Mouse (Mus musculus): ENCODE results near the gene Lamtor2. TPM values are rescaled to one million over a fixed set of nuclear protein-coding genes. Genes with fewer than 3 reads are reported as not detected.

Lamtor2 gene
- polyA plus RNA-seq, 1 experiment = 152 TPM

- TF ChIP-seq GATA1 (IDR thresholded peaks at IDR 0.05; ENCODE audit: borderline replicate concordance, low read length) (no peak), FLI1 (IDR thresholded peaks at IDR 0.05; ENCODE audit: low read length) (no peak)
- peaks cover 63% of the 10 kb centered on the region for H3K4me1 ChIP-seq
- H3K36me3 ChIP-seq (replicated peaks; ENCODE audit: low read length) = peaks cover 31% of the 10 kb centered on the region
- H3K4me3 ChIP-seq (replicated peaks) = no peak overlapping the region
- no peaks in the 10 kb centered on the region for H3K27me3 ChIP-seq (replicated peaks)
- no peaks in the 10 kb centered on the region for H3K9me3 ChIP-seq
These were observed 8.4 kb downstream of the Lamtor2 start for GRCm38 (mm10) chr3:88544514-88544913.

GRCm38 (mm10) chr3:88543651-88544410, 9.0 kb downstream of the Lamtor2 start:
- Histone ChIP-seq H3K27me3 (replicated peaks) (no peaks in the 10 kb centered on the region), H3K4me3 (replicated peaks) (no peak overlapping the region), H3K9me3 (no peaks in the 10 kb centered on the region), H3K36me3 (replicated peaks; ENCODE audit: low read length) (peaks cover 24% of the 10 kb centered on the region), H3K4me1 (peaks cover 67% of the 10 kb centered on the region)
- TF ChIP-seq FLI1 (IDR thresholded peaks at IDR 0.05; ENCODE audit: low read length) (no peak), GATA1 (IDR thresholded peaks at IDR 0.05; ENCODE audit: borderline replicate concordance, low read length) (no peak)

GRCm38 (mm10) chr3:88543174-88543573, 9.7 kb downstream of the Lamtor2 start:
- Histone ChIP-seq H3K9me3 (no peaks in the 10 kb centered on the region), H3K27me3 (replicated peaks) (no peaks in the 10 kb centered on the region), H3K36me3 (replicated peaks; ENCODE audit: low read length) (peaks cover 17% of the 10 kb centered on the region), H3K4me3 (replicated peaks) (no peak overlapping the region), H3K4me1 (peaks cover 73% of the 10 kb centered on the region)
- TF ChIP-seq FLI1 (IDR thresholded peaks at IDR 0.05; ENCODE audit: low read length) (no peak), GATA1 (IDR thresholded peaks at IDR 0.05; ENCODE audit: borderline replicate concordance, low read length) (no peak)

GRCm38 (mm10) chr3:88542486-88542885, 10.4 kb downstream of the Lamtor2 start:
- TF ChIP-seq GATA1 (IDR thresholded peaks at IDR 0.05; ENCODE audit: borderline replicate concordance, low read length) (no peak), FLI1 (IDR thresholded peaks at IDR 0.05; ENCODE audit: low read length) (no peak)
- Histone ChIP-seq H3K4me3 (replicated peaks) (no peak overlapping the region), H3K4me1 (peaks cover 77% of the 10 kb centered on the region), H3K9me3 (no peaks in the 10 kb centered on the region), H3K27me3 (replicated peaks) (no peaks in the 10 kb centered on the region), H3K36me3 (replicated peaks; ENCODE audit: low read length) (peaks cover 11% of the 10 kb centered on the region)

GRCm38 (mm10) chr3:88541622-88542401, 11.1 kb downstream of the Lamtor2 start:
- Histone ChIP-seq H3K4me1 (peaks cover 78% of the 10 kb centered on the region), H3K9me3 (no peaks in the 10 kb centered on the region), H3K36me3 (replicated peaks; ENCODE audit: low read length) (peaks cover 6% of the 10 kb centered on the region), H3K4me3 (replicated peaks) (no peak overlapping the region), H3K27me3 (replicated peaks) (no peaks in the 10 kb centered on the region)
- TF ChIP-seq GATA1 (IDR thresholded peaks at IDR 0.05; ENCODE audit: borderline replicate concordance, low read length) = no peak
- no peak for TF ChIP-seq FLI1 (IDR thresholded peaks at IDR 0.05; ENCODE audit: low read length)

- Histone ChIP-seq H3K27me3 (replicated peaks) (peaks cover 8% of the 10 kb centered on the region), H3K4me3 (replicated peaks) (no peak overlapping the region), H3K36me3 (replicated peaks; ENCODE audit: low read length) (peaks cover 3% of the 10 kb centered on the region), H3K9me3 (no peaks in the 10 kb centered on the region), H3K4me1 (peaks cover 82% of the 10 kb centered on the region)
- TF ChIP-seq FLI1 (IDR thresholded peaks at IDR 0.05; ENCODE audit: low read length) (no peak), GATA1 (IDR thresholded peaks at IDR 0.05; ENCODE audit: borderline replicate concordance, low read length) (no peak)
These were observed 12.8 kb downstream of the Lamtor2 start for GRCm38 (mm10) chr3:88540085-88540484.

- Histone ChIP-seq H3K4me1 (peaks cover 81% of the 10 kb centered on the region), H3K36me3 (replicated peaks; ENCODE audit: low read length) (peaks cover 3% of the 10 kb centered on the region), H3K9me3 (no peaks in the 10 kb centered on the region), H3K27me3 (replicated peaks) (peaks cover 11% of the 10 kb centered on the region), H3K4me3 (replicated peaks) (no peak overlapping the region)
- TF ChIP-seq GATA1 (IDR thresholded peaks at IDR 0.05; ENCODE audit: borderline replicate concordance, low read length) (no peak), FLI1 (IDR thresholded peaks at IDR 0.05; ENCODE audit: low read length) (no peak)
These were observed 13.5 kb downstream of the Lamtor2 start for GRCm38 (mm10) chr3:88539397-88539796.

GRCm38 (mm10) chr3:88538271-88539145, 14.4 kb downstream of the Lamtor2 start:
- TF ChIP-seq FLI1 (IDR thresholded peaks at IDR 0.05; ENCODE audit: low read length) (no peak), GATA1 (IDR thresholded peaks at IDR 0.05; ENCODE audit: borderline replicate concordance, low read length) (no peak)
- peaks cover 3% of the 10 kb centered on the region for H3K36me3 ChIP-seq (replicated peaks; ENCODE audit: low read length)

GRCm38 (mm10) chr3:88537146-88537545, 15.7 kb downstream of the Lamtor2 start:
- TF ChIP-seq FLI1 (IDR thresholded peaks at IDR 0.05; ENCODE audit: low read length) = no peak
- no peak for TF ChIP-seq GATA1 (IDR thresholded peaks at IDR 0.05; ENCODE audit: borderline replicate concordance, low read length)
- Histone ChIP-seq H3K4me1 (peaks cover 79% of the 10 kb centered on the region), H3K27me3 (replicated peaks) (peaks cover 28% of the 10 kb centered on the region), H3K9me3 (no peaks in the 10 kb centered on the region), H3K36me3 (replicated peaks; ENCODE audit: low read length) (peaks cover 3% of the 10 kb centered on the region), H3K4me3 (replicated peaks) (peak overlapping the region; percentile 90)

More at GRCm38 (mm10) chr3:88538271-88539145, 14.4 kb downstream of the Lamtor2 start:
- H3K4me1 ChIP-seq = peaks cover 79% of the 10 kb centered on the region
- H3K27me3 ChIP-seq (replicated peaks) = peaks cover 15% of the 10 kb centered on the region
- no peak overlapping the region for H3K4me3 ChIP-seq (replicated peaks)
- no peaks in the 10 kb centered on the region for H3K9me3 ChIP-seq

Data from megakaryocyte, embryonic 14.5 days (primary cell).